Mouse (Mus musculus): ENCODE measurements around the gene Gm10310. TPM values are rescaled to one million over a fixed set of nuclear protein-coding genes. Genes with fewer than 3 reads are reported as not detected.

The Gm10310 gene
- polyA plus RNA-seq, 1 experiment from 2014 or later, result not detected

Other genes starting within 250 kb of the Gm10310 start
- not detected in 2 replicates for gene Olfr806, start 243.1 kb downstream of the Gm10310 start, polyA plus RNA-seq (2015; fragmentation: Nextera tagmentation; extraction: Ambion mirVana)
- gene Olfr807, start 227.3 kb downstream of the Gm10310 start, polyA plus RNA-seq (2015; fragmentation: Nextera tagmentation; extraction: Ambion mirVana), result not detected in 2 replicates
- not detected in 2 replicates for gene Olfr808, start 219.6 kb downstream of the Gm10310 start, polyA plus RNA-seq (2015; fragmentation: Nextera tagmentation; extraction: Ambion mirVana)
- not detected in 2 replicates for gene Olfr809, start 210.4 kb downstream of the Gm10310 start, polyA plus RNA-seq (2015; fragmentation: Nextera tagmentation; extraction: Ambion mirVana)
- gene Olfr810, start 190.1 kb downstream of the Gm10310 start, polyA plus RNA-seq (2015; fragmentation: Nextera tagmentation; extraction: Ambion mirVana), result not detected in 2 replicates
- not detected in 2 replicates for gene Olfr811, start 180.7 kb downstream of the Gm10310 start, polyA plus RNA-seq (2015; fragmentation: Nextera tagmentation; extraction: Ambion mirVana)
- not detected in 2 replicates for gene Olfr812, start 139.0 kb downstream of the Gm10310 start, polyA plus RNA-seq (2015; fragmentation: Nextera tagmentation; extraction: Ambion mirVana)
- gene Olfr813, start 129.7 kb downstream of the Gm10310 start, polyA plus RNA-seq (2015; fragmentation: Nextera tagmentation; extraction: Ambion mirVana), result not detected in 2 replicates
- not detected in 2 replicates for gene Olfr814, start 105.2 kb downstream of the Gm10310 start, polyA plus RNA-seq (2015; fragmentation: Nextera tagmentation; extraction: Ambion mirVana)
- not detected in 2 replicates for gene Olfr815, start 79.2 kb downstream of the Gm10310 start, polyA plus RNA-seq (2015; fragmentation: Nextera tagmentation; extraction: Ambion mirVana)
- not detected in 2 replicates for gene Olfr816, start 69.5 kb downstream of the Gm10310 start, polyA plus RNA-seq (2015; fragmentation: Nextera tagmentation; extraction: Ambion mirVana)
- gene Olfr818, start 36.0 kb downstream of the Gm10310 start, polyA plus RNA-seq (2015; fragmentation: Nextera tagmentation; extraction: Ambion mirVana), result not detected in 2 replicates
- not detected in 2 replicates for gene Olfr819, start 17.8 kb downstream of the Gm10310 start, polyA plus RNA-seq (2015; fragmentation: Nextera tagmentation; extraction: Ambion mirVana)
- gene Olfr247, start 8.9 kb downstream of the Gm10310 start, polyA plus RNA-seq (2015; fragmentation: Nextera tagmentation; extraction: Ambion mirVana), result not detected in 2 replicates
- not detected in 2 replicates for gene Olfr820, start 27.6 kb upstream of the Gm10310 start, polyA plus RNA-seq (2015; fragmentation: Nextera tagmentation; extraction: Ambion mirVana)
- not detected in 2 replicates for gene Olfr821, start 45.3 kb upstream of the Gm10310 start, polyA plus RNA-seq (2015; fragmentation: Nextera tagmentation; extraction: Ambion mirVana)
- not detected in 2 replicates for gene Olfr822, start 86.1 kb upstream of the Gm10310 start, polyA plus RNA-seq (2015; fragmentation: Nextera tagmentation; extraction: Ambion mirVana)
- gene Olfr823, start 130.3 kb upstream of the Gm10310 start, polyA plus RNA-seq (2015; fragmentation: Nextera tagmentation; extraction: Ambion mirVana), result not detected in 2 replicates
- not detected in 2 replicates for gene Olfr824, start 144.9 kb upstream of the Gm10310 start, polyA plus RNA-seq (2015; fragmentation: Nextera tagmentation; extraction: Ambion mirVana)
- gene Olfr825, start 181.7 kb upstream of the Gm10310 start, polyA plus RNA-seq (2015; fragmentation: Nextera tagmentation; extraction: Ambion mirVana), result not detected in 2 replicates
- gene Olfr826, start 199.1 kb upstream of the Gm10310 start, polyA plus RNA-seq (2015; fragmentation: Nextera tagmentation; extraction: Ambion mirVana), result not detected in 2 replicates
- not detected in 2 replicates for gene Olfr827, start 229.3 kb upstream of the Gm10310 start, polyA plus RNA-seq (2015; fragmentation: Nextera tagmentation; extraction: Ambion mirVana)

Data from midbrain, embryonic 13.5 days (tissue).